Mouse (Mus musculus) midbrain, embryonic 12.5 days (tissue): ENCODE measurements around the gene Ralgapa2. TPM values are rescaled to one million over a fixed set of nuclear protein-coding genes. Genes with fewer than 3 reads are reported as not detected.

ENCODE experiments used
- ATAC-seq: fragments of 200-750 bp; cut with Nextera tagmentation; 2 replicates; pipeline ENCODE4 v1.8.0; 2017; ENCODE audit warnings: low read depth, moderate TSS enrichment, moderate library complexity; ENCODE audit not compliant: low FRiP score
- H3K27ac ChIP-seq: fragments of 300-500 bp; sonication (generic); replicated peaks from 2 replicates; pipeline ENCODE4 v1.5.1; 2016; ENCODE audit warnings: mild to moderate bottlenecking
- H3K27me3 ChIP-seq: fragments of 300-500 bp; sonication (generic); 2 replicates; pipeline ENCODE4 v1.6.1; 2016; ENCODE audit warnings: mild to moderate bottlenecking
- H3K36me3 ChIP-seq: fragments of 300-500 bp; sonication (generic); 2 replicates; pipeline ENCODE4 v1.6.1; 2016
- H3K4me1 ChIP-seq: fragments of 300-500 bp; sonication (generic); 2 replicates; pipeline ENCODE4 v1.6.1; 2016
- H3K4me2 ChIP-seq: fragments of 300-500 bp; sonication (generic); replicated peaks from 2 replicates; pipeline ENCODE4 v1.6.1; 2016; ENCODE audit warnings: mild to moderate bottlenecking, moderate library complexity
- H3K4me3 ChIP-seq: fragments of 300-500 bp; sonication (generic); 2 replicates; pipeline ENCODE4 v1.5.1; 2016; ENCODE audit warnings: mild to moderate bottlenecking
- H3K9ac ChIP-seq: fragments of 300-500 bp; sonication (generic); replicated peaks from 2 replicates; pipeline ENCODE4 v1.6.1; 2016; ENCODE audit warnings: mild to moderate bottlenecking, moderate library complexity
- H3K9me3 ChIP-seq: fragments of 300-500 bp; sonication (generic); 2 replicates; pipeline ENCODE4 v1.6.1; 2016; ENCODE audit warnings: mild to moderate bottlenecking
- WGBS: fragments of 180-500 bp; shearing (Covaris S2); methylation state at CpG from one replicate; pipeline ENCODE4 v1.1.7; 2016; 5-methylcytosine and 5-hydroxymethylcytosine counted together
- polyA plus RNA-seq: library from polyadenylated mRNA; unstranded; fragments of >200 nt; fragmentation: Nextera tagmentation; extraction: Ambion mirVana; gene quantifications from 2 replicates; pipeline ENCODE4 v1.2.1, GENCODE M21; 2016

Ralgapa2 gene
- polyA plus RNA-seq, 1 experiment from 2014 or later: 14.2 TPM

GRCm38 (mm10) chr2:146196126-146196525, 316.0 kb downstream of the Ralgapa2 start:
- Histone ChIP-seq H3K4me1 (0 out of 2 replicates have a peak, but pooled peaks cover 4% of the 10 kb centered on the region), H3K27me3 (peaks cover 15% of the 10 kb centered on the region), H3K36me3 (no peaks in the 10 kb centered on the region), H3K4me2 (no peak overlapping the region), H3K27ac (no peak overlapping the region), H3K4me3 (no peak overlapping the region), H3K9ac (no peak overlapping the region), H3K9me3 (no peaks in the 10 kb centered on the region)
- 91% methylated on average over 11 of the region's 11 CpGs for WGBS
- no peak for ATAC-seq
